Mouse (Mus musculus): ENCODE data around the gene Irs1. TPM values are rescaled to one million over a fixed set of nuclear protein-coding genes. Genes with fewer than 3 reads are reported as not detected.

The Irs1 gene
- total RNA-seq (2021): 10 to 100 TPM; 21.6 to 22.9 TPM

GRCm38 (mm10) chr1:82291151-82291797, at the start of gene Irs1:
Irs1 (minus strand) TSS chr1:82291416.
- DNase-seq (ENCODE audit: extremely low spot score in 1 of 2, low spot score in 2 of 2): peak; percentile 77 to 91
- intact Hi-C loops (cut with DNase I): loop anchor here (2.0 to 10.0 kb wide), 4 partner anchors 141 to 1466 kb away; no protein-coding TSS in a partner anchor

GRCm38 (mm10) chr1:82334506-82334905, 43.3 kb upstream of the Irs1 start:
- intact Hi-C loops (cut with DNase I): no loop called here
- DNase-seq (ENCODE audit: extremely low spot score in 1 of 2, low spot score in 2 of 2): no peak

- intact Hi-C loops (cut with DNase I): no loop called here
- DNase-seq (ENCODE audit: extremely low spot score in 1 of 2, low spot score in 2 of 2): no peak
Observed at GRCm38 (mm10) chr1:82329954-82330247, 38.7 kb upstream of the Irs1 start.

DNA sequence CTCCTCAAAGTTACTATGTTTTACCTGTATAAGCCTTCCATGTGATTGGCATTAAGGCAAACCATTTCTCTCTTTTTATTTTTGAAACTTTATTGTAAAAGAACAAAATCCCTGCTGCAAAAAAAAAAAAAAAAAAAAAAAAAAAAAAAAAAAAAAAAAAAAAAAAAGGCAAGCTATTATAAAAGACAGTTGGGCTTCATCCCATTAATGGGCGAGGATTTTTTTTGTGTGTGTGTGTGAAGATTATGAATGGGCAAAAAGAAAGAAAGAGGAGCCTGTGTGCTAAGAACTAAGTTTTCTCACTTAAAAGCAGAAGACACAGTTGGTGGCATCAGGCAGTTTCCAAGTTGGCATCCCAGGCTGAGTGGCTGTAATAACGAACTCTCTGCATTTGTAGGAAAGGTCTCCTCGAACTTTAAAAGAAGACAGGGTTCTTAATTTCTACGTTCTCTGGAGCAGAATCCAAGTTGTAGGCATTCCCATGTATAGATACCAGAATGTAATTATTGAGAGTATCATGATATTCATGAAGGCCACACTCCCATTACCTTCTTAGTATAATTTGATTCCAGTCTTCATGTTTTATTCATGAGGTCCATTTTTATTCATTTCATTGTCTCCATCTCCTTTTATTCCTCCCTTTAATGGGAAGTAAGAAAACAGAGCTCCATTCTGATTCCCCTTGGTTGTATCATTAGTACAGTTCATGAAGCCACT, 38.2 kb upstream of the Irs1 start:
- DNase-seq (ENCODE audit: extremely low spot score in 1 of 2, low spot score in 2 of 2): no peak
- intact Hi-C loops (cut with DNase I): no loop called here

GRCm38 (mm10) chr1:82328033-82328775, 37.0 kb upstream of the Irs1 start:
- DNase-seq (ENCODE audit: extremely low spot score in 1 of 2, low spot score in 2 of 2): no peak
- intact Hi-C loops (cut with DNase I): no loop called here

- DNase-seq (ENCODE audit: extremely low spot score in 1 of 2, low spot score in 2 of 2): no peak
- intact Hi-C loops (cut with DNase I): no loop called here
Observed at GRCm38 (mm10) chr1:82326120-82326519, 34.9 kb upstream of the Irs1 start.

GRCm38 (mm10) chr1:82324131-82324785, 33.0 kb upstream of the Irs1 start:
- intact Hi-C loops (cut with DNase I): no loop called here
- no peak for DNase-seq (ENCODE audit: extremely low spot score in 1 of 2, low spot score in 2 of 2)

GRCm38 (mm10) chr1:82321441-82321840, 30.2 kb upstream of the Irs1 start:
- DNase-seq (ENCODE audit: extremely low spot score in 1 of 2, low spot score in 2 of 2): no peak
- intact Hi-C loops (cut with DNase I): no loop called here

- intact Hi-C loops (cut with DNase I): no loop called here
- DNase-seq (ENCODE audit: extremely low spot score in 1 of 2, low spot score in 2 of 2): no peak
Observed at GRCm38 (mm10) chr1:82320864-82321263, 29.6 kb upstream of the Irs1 start.

GRCm38 (mm10) chr1:82320456-82320855, 29.2 kb upstream of the Irs1 start:
- intact Hi-C loops (cut with DNase I): no loop called here
- peak in 1 of 2 experiments; percentile 4 for DNase-seq (ENCODE audit: extremely low spot score in 1 of 2, low spot score in 2 of 2)

DNA sequence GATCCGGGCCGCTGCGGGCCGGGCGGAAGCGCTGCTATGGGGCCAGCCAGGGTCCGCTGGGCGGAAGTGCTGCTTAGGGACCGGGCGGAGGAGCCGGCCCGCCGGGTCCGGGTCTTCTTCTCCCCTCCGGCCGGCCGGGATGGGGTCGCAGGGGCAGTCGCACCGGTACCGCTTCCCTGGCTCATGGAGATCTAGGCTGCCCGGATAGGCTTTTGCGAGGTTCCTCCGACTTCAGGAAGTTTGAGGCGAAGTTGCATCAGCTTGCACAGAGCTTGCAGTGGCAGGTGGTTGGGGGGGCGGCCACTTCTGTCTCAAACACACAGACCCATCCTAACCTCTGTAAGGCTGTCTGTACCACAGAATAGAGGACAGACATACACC, 25.5 kb upstream of the Irs1 start:
- intact Hi-C loops (cut with DNase I): loop anchor here (5.0 kb wide), 1 partner anchor 116 kb away; no protein-coding TSS in a partner anchor
- DNase-seq (ENCODE audit: extremely low spot score in 1 of 2, low spot score in 2 of 2): peak in 1 of 2 experiments; percentile 33

DNA sequence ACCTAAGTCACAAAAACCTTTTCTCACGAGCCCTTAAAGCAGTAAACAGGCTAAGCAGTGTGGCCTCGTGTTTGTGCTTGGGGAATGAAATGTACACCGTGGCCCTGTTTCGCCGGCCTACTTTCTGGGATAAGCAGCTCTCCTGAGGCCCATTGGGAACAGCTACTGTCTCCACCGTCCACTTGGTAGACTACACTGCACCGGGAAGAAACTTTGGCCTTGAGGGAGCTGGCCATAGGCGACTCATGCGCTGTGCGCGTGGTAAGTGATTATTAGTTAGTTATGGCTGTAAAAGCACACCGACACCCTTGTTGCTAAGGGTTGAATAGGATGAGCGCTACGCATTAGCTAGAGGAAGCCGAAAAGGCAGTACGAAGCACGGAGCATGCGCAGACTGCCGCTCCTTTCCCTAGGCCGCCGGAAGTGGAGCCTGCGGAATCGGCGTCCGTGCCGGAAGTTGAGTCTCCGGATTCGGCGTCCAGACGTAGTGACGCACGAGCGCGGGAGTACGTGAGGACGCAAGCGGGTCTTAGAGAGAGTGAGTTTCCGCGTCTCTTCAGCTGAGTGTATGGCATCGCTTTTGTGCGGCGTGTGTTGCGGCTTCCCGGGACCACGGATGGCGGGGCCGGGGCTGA, 25.0 kb upstream of the Irs1 start, which contains the start of gene Rhbdd1:
Rhbdd1 (plus strand) TSS at position 342 of the 635 bp plus-strand sequence.
- intact Hi-C loops (cut with DNase I): loop anchor here (5.0 kb wide), 1 partner anchor 116 kb away; no protein-coding TSS in a partner anchor
- DNase-seq (ENCODE audit: extremely low spot score in 1 of 2, low spot score in 2 of 2): peak; percentile 97 to 98

- DNase-seq (ENCODE audit: extremely low spot score in 1 of 2, low spot score in 2 of 2): no peak
- intact Hi-C loops (cut with DNase I): no loop called here
Observed at GRCm38 (mm10) chr1:82304483-82304882, 13.3 kb upstream of the Irs1 start.

- intact Hi-C loops (cut with DNase I): loop anchor here (10.0 kb wide), 1 partner anchor 1474 kb away; no protein-coding TSS in a partner anchor
- DNase-seq (ENCODE audit: extremely low spot score in 1 of 2, low spot score in 2 of 2): no peak
Observed at GRCm38 (mm10) chr1:82298586-82298985, 7.4 kb upstream of the Irs1 start.

DNA sequence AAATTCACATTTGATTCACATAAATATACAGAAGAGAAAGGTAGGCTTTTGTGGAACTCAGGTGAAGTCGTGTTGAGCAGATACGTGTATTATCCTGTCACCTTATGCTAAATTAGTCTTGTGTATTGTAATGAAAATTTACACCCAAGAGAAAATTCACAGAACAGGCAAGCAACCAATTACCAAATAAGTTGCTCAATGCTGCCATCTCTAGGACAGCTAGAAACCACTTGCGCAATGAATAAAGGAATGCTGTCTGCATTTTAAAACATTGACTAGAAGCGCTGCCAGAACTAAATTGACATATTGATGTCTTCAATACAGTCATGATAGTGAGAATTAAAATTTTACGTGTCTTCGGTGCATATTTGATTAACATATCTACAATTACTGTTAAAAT, 2.9 kb upstream of the Irs1 start:
- intact Hi-C loops (cut with DNase I): loop anchor here (5.0 to 10.0 kb wide), 2 partner anchors 138 to 1469 kb away; no protein-coding TSS in a partner anchor
- peak in 1 of 2 experiments; percentile 55 for DNase-seq (ENCODE audit: extremely low spot score in 1 of 2, low spot score in 2 of 2)

DNA sequence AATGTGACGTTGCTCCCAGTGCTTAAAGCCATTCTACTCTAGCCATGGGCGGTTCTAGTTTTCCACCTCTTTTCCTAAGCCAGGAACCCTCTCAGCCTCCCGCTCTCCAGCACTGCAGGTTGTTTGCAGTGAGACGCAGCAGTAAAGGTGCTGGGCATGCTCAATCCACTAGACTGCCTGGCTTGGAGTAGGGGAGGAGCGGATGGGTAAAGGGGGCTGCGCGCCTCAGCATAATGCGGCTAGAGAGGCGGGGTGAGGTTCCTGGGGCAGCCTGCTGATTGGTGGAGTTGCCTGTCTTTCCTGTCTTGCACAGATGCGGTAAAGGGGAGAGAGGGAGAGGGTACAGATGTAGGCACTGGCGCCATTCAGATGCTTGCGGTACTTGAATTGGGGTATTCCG, 1.6 kb upstream of the Irs1 start:
- DNase-seq (ENCODE audit: extremely low spot score in 1 of 2, low spot score in 2 of 2): peak; percentile 69 to 70
- intact Hi-C loops (cut with DNase I): loop anchor here (5.0 to 10.0 kb wide), 2 partner anchors 140 to 1468 kb away; no protein-coding TSS in a partner anchor

GRCm38 (mm10) chr1:82291930-82292712, 905 bp upstream of the Irs1 start:
- no peak for DNase-seq (ENCODE audit: extremely low spot score in 1 of 2, low spot score in 2 of 2)
- intact Hi-C loops (cut with DNase I): loop anchor here (2.0 to 10.0 kb wide), 4 partner anchors 140 to 1467 kb away; no protein-coding TSS in a partner anchor

DNA sequence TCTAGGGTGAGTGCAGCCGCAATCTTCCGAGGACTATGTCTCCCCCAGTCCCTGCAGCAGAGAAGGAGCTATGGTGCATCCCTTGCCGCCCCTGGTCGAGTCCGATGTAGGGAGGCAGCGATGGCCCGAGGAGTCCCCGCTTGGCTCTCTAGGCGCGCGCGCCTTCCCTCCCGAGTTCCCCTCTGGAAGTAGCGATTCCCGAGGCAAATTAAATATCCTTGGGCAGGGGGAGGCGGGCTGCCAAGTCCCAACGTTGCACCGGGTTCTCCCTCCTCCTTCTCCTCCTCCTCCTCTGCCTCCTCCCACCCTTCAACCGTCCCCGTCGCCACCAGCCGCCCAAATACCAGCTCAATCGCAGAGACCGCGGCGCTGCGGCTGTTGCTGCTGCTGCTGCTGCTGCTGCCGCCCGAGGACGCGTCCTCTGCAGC, 479 bp downstream of the Irs1 start:
- peak; percentile 82 to 88 for DNase-seq (ENCODE audit: extremely low spot score in 1 of 2, low spot score in 2 of 2)
- intact Hi-C loops (cut with DNase I): loop anchor here (2.0 to 10.0 kb wide), 4 partner anchors 142 to 1466 kb away; no protein-coding TSS in a partner anchor
